Mouse (Mus musculus): ENCODE results near the gene Gar1. TPM values are rescaled to one million over a fixed set of nuclear protein-coding genes. Genes with fewer than 3 reads are reported as not detected.

The Gar1 gene
- total and polyA plus RNA-seq, 3 experiments = 16.6 to 23.0 (median 19.7) TPM

- WGBS = 81% methylated on average over 2 of the region's 2 CpGs
- H3K9ac ChIP-seq (ENCODE audit: low read depth, low read length) = no peak overlapping the region
- no peak overlapping the region for H3K27ac ChIP-seq
- no peak for DNase-seq
- no peaks in the 10 kb centered on the region for H3K27me3 ChIP-seq (ENCODE audit: control insufficient read depth, insufficient read depth, low read length)
- intact Hi-C loops (cut with DNase I) = no loop called here
- no peak for TF ChIP-seq POLR2A (IDR thresholded peaks at IDR 0.05; ENCODE audit: insufficient read depth, low read depth, low read length)
- TF ChIP-seq EP300 (IDR thresholded peaks at IDR 0.05; ENCODE audit: insufficient read depth, low read depth, low read length) = no peak
- no peak for TF ChIP-seq CTCF (IDR thresholded peaks at IDR 0.05)
- H3K4me3 ChIP-seq = no peak overlapping the region
- H3K4me1 ChIP-seq (ENCODE audit: control insufficient read depth, insufficient read depth, low read length) = no peaks in the 10 kb centered on the region
- H3K36me3 ChIP-seq (ENCODE audit: control insufficient read depth, insufficient read depth, low read length) = no peaks in the 10 kb centered on the region
- H3K79me2 ChIP-seq (replicated peaks; ENCODE audit: control insufficient read depth, insufficient read depth, low read length) = no peaks in the 10 kb centered on the region
Observed at GRCm38 (mm10) chr3:129799011-129799410, 32.2 kb downstream of the Gar1 start.

- intact Hi-C loops (cut with DNase I) = no loop called here
Observed at GRCm38 (mm10) chr3:129798551-129798950, 32.6 kb downstream of the Gar1 start.

GRCm38 (mm10) chr3:129797341-129797740 lies 33.9 kb downstream of the Gar1 start:
- Histone ChIP-seq H3K4me3 (no peak overlapping the region), H3K27ac (no peak overlapping the region), H3K27me3 (ENCODE audit: control insufficient read depth, insufficient read depth, low read length) (no peaks in the 10 kb centered on the region), H3K9ac (ENCODE audit: low read depth, low read length) (no peak overlapping the region), H3K79me2 (replicated peaks; ENCODE audit: control insufficient read depth, insufficient read depth, low read length) (no peaks in the 10 kb centered on the region), H3K36me3 (ENCODE audit: control insufficient read depth, insufficient read depth, low read length) (no peaks in the 10 kb centered on the region), H3K4me1 (ENCODE audit: control insufficient read depth, insufficient read depth, low read length) (no peaks in the 10 kb centered on the region)
- DNase-seq = no peak
- intact Hi-C loops (cut with DNase I) = no loop called here
- 68% methylated on average over 5 of the region's 5 CpGs for WGBS
- no peak for TF ChIP-seq EP300 (IDR thresholded peaks at IDR 0.05; ENCODE audit: insufficient read depth, low read depth, low read length)
- no peak for TF ChIP-seq CTCF (IDR thresholded peaks at IDR 0.05)
- TF ChIP-seq POLR2A (IDR thresholded peaks at IDR 0.05; ENCODE audit: insufficient read depth, low read depth, low read length) = no peak

More at GRCm38 (mm10) chr3:129798551-129798950, 32.6 kb downstream of the Gar1 start:
- no peak for DNase-seq
- Histone ChIP-seq H3K4me3 (no peak overlapping the region), H3K79me2 (replicated peaks; ENCODE audit: control insufficient read depth, insufficient read depth, low read length) (no peaks in the 10 kb centered on the region), H3K27me3 (ENCODE audit: control insufficient read depth, insufficient read depth, low read length) (no peaks in the 10 kb centered on the region), H3K9ac (ENCODE audit: low read depth, low read length) (no peak overlapping the region), H3K27ac (no peak overlapping the region), H3K4me1 (ENCODE audit: control insufficient read depth, insufficient read depth, low read length) (no peaks in the 10 kb centered on the region), H3K36me3 (ENCODE audit: control insufficient read depth, insufficient read depth, low read length) (no peaks in the 10 kb centered on the region)
- 52% methylated on average over 11 of the region's 11 CpGs for WGBS
- TF ChIP-seq CTCF (IDR thresholded peaks at IDR 0.05) (no peak), EP300 (IDR thresholded peaks at IDR 0.05; ENCODE audit: insufficient read depth, low read depth, low read length) (no peak), POLR2A (IDR thresholded peaks at IDR 0.05; ENCODE audit: insufficient read depth, low read depth, low read length) (no peak)

GRCm38 (mm10) chr3:129793801-129794200 lies 37.4 kb downstream of the Gar1 start:
- intact Hi-C loops (cut with DNase I) = no loop called here
- no peak for TF ChIP-seq CTCF (IDR thresholded peaks at IDR 0.05)
- TF ChIP-seq EP300 (IDR thresholded peaks at IDR 0.05; ENCODE audit: insufficient read depth, low read depth, low read length) = no peak
- TF ChIP-seq POLR2A (IDR thresholded peaks at IDR 0.05; ENCODE audit: insufficient read depth, low read depth, low read length) = no peak
- Histone ChIP-seq H3K27ac (no peak overlapping the region), H3K4me1 (ENCODE audit: control insufficient read depth, insufficient read depth, low read length) (no peaks in the 10 kb centered on the region), H3K27me3 (ENCODE audit: control insufficient read depth, insufficient read depth, low read length) (no peaks in the 10 kb centered on the region), H3K36me3 (ENCODE audit: control insufficient read depth, insufficient read depth, low read length) (no peaks in the 10 kb centered on the region), H3K9ac (ENCODE audit: low read depth, low read length) (no peak overlapping the region), H3K4me3 (no peak overlapping the region), H3K79me2 (replicated peaks; ENCODE audit: control insufficient read depth, insufficient read depth, low read length) (no peaks in the 10 kb centered on the region)
- 87% methylated on average over 5 of the region's 5 CpGs for WGBS
- no peak for DNase-seq

DNA sequence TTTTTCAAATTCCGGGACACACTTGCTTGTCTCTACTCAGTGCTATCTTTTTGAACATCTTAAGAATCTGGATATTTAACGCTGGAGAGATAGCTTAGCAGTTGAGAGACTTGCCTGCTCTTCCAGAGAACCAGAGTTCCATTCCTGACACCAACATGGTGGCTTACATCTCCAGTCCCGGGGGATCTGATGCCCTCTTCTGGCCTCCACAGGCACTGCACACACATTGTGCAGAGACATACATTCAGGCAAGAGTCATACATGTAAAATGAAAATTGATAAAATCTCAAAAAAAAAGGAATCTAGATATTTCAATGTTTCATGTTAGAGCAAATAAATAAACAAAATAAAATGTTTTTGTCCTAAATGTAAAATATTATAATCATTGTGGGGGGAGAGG lies 48.5 kb downstream of the Gar1 start:
- Histone ChIP-seq H3K4me3 (no peak overlapping the region), H3K36me3 (ENCODE audit: control insufficient read depth, insufficient read depth, low read length) (no peaks in the 10 kb centered on the region), H3K9ac (ENCODE audit: low read depth, low read length) (no peak overlapping the region), H3K79me2 (replicated peaks; ENCODE audit: control insufficient read depth, insufficient read depth, low read length) (no peaks in the 10 kb centered on the region), H3K27ac (no peak overlapping the region), H3K4me1 (ENCODE audit: control insufficient read depth, insufficient read depth, low read length) (no peaks in the 10 kb centered on the region), H3K27me3 (ENCODE audit: control insufficient read depth, insufficient read depth, low read length) (no peaks in the 10 kb centered on the region)
- intact Hi-C loops (cut with DNase I) = no loop called here
- no peak for TF ChIP-seq POLR2A (IDR thresholded peaks at IDR 0.05; ENCODE audit: insufficient read depth, low read depth, low read length)
- TF ChIP-seq EP300 (IDR thresholded peaks at IDR 0.05; ENCODE audit: insufficient read depth, low read depth, low read length) = no peak
- 0 out of 2 replicates have a peak, but pooled peaks have one; percentile 11 for TF ChIP-seq CTCF (IDR thresholded peaks at IDR 0.05)
- WGBS = 87% methylated on average over 3 of the region's 3 CpGs
- no peak for DNase-seq

DNA sequence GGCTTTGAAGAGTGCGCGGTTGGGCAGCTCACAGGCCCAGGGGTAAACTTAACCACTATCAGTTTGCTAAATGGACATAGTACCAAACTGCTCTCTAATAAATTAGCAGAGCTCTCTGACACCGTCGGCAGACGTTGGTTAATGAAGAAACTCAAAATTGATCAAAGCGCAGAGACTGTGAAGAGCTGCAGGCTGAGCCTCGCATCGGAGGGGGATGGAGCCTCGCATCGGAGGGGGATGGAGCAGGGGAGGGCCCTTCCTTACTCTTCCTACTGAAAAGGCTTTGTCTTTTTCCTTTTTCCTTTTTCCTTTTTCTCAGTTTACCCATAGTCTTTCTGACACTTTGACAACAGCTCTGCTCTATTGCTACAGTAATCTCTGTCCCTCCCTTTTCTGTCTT lies 49.8 kb downstream of the Gar1 start:
- H3K4me3 ChIP-seq = no peak overlapping the region
- DNase-seq = no peak
- no peaks in the 10 kb centered on the region for H3K4me1 ChIP-seq (ENCODE audit: control insufficient read depth, insufficient read depth, low read length)
- no peak overlapping the region for H3K27ac ChIP-seq
- 62% methylated on average over 10 of the region's 10 CpGs for WGBS
- no peak overlapping the region for H3K9ac ChIP-seq (ENCODE audit: low read depth, low read length)
- no peaks in the 10 kb centered on the region for H3K79me2 ChIP-seq (replicated peaks; ENCODE audit: control insufficient read depth, insufficient read depth, low read length)
- intact Hi-C loops (cut with DNase I) = no loop called here
- no peaks in the 10 kb centered on the region for H3K36me3 ChIP-seq (ENCODE audit: control insufficient read depth, insufficient read depth, low read length)
- TF ChIP-seq EP300 (IDR thresholded peaks at IDR 0.05; ENCODE audit: insufficient read depth, low read depth, low read length) (no peak), POLR2A (IDR thresholded peaks at IDR 0.05; ENCODE audit: insufficient read depth, low read depth, low read length) (no peak), CTCF (IDR thresholded peaks at IDR 0.05) (no peak)
- H3K27me3 ChIP-seq (ENCODE audit: control insufficient read depth, insufficient read depth, low read length) = no peaks in the 10 kb centered on the region

Other genes starting within 250 kb of the Gar1 start
- 1 to 10 TPM; 1.3 to 3.1 TPM for gene Egf, start 76.1 kb downstream of the Gar1 start, total RNA-seq (2021)
- 5.4 and 12.9 TPM in 2 replicates for gene Egf, start 76.1 kb downstream of the Gar1 start, polyA plus RNA-seq (2012; rRNA removed)
- not detected for gene Lrit3, start 27.4 kb downstream of the Gar1 start, total RNA-seq (2021)
- gene Lrit3, start 27.4 kb downstream of the Gar1 start, polyA plus RNA-seq (2012; rRNA removed) = not detected in 2 replicates
- not detected for gene Rrh, start 8.8 kb downstream of the Gar1 start, total RNA-seq (2021)
- not detected in 2 replicates for gene Rrh, start 8.8 kb downstream of the Gar1 start, polyA plus RNA-seq (2012; rRNA removed)
- gene Cfi, start 4.5 kb upstream of the Gar1 start, total RNA-seq (2021) = under 1 TPM; 0.27 to 0.55 TPM
- 0.23 and 0.31 TPM in 2 replicates for gene Cfi, start 4.5 kb upstream of the Gar1 start, polyA plus RNA-seq (2012; rRNA removed)
- 10 to 100 TPM; 57.1 to 74.0 TPM for gene Pla2g12a, start 47.2 kb upstream of the Gar1 start, total RNA-seq (2021)
- 47.5 and 49.7 TPM in 2 replicates for gene Pla2g12a, start 47.2 kb upstream of the Gar1 start, polyA plus RNA-seq (2012; rRNA removed)
- 10 to 100 TPM; 10.4 to 11.2 TPM for gene Casp6, start 70.0 kb upstream of the Gar1 start, total RNA-seq (2021)
- gene Casp6, start 70.0 kb upstream of the Gar1 start, polyA plus RNA-seq (2012; rRNA removed) = 16.9 and 23.6 TPM in 2 replicates
- 1 to 10 TPM; 1.6 to 2.2 TPM for gene Mcub, start 138.8 kb upstream of the Gar1 start, total RNA-seq (2021)
- gene Mcub, start 138.8 kb upstream of the Gar1 start, polyA plus RNA-seq (2012; rRNA removed) = 2.1 and 3.6 TPM in 2 replicates
- 10 to 100 TPM; 30.8 to 33.2 TPM for gene Sec24b, start 230.2 kb upstream of the Gar1 start, total RNA-seq (2021)
- 29.8 and 36.2 TPM in 2 replicates for gene Sec24b, start 230.2 kb upstream of the Gar1 start, polyA plus RNA-seq (2012; rRNA removed)

Data from heart, adult 2 months (tissue).